In the genomic region with DNA sequence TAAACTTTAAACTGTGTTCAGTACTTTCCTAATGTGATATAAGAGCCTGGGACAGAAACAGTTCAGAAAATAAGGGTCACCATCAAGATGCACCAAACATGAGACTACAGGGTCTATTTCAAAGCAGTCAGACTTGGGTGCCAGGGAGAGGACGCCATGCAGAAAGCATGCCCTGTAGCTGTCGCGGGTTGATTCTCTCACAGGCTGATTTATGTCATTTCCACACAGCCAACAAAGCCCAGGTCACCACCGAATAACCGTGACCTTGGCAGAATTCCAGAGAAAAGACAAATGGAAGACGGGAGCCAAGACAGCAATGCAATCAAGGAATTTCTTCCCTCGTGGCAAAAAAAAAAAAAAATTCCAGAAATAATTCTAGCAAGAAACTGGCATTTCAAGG, we compare ENCODE assay signal across 8 mouse cellular contexts.
DNase-seq lines count a peak whose midpoint lies in the region; ATAC-seq lines count a peak whose summit lies in the region.

No protein-coding gene starts in this region.

- H3K9me3 ChIP-seq in hindbrain, embryonic 14.5 days (ENCODE audit: control insufficient read depth, low read length), result no peaks in the 10 kb centered on the region
- no peaks in the 10 kb centered on the region for H3K9me3 ChIP-seq in midbrain, embryonic 14.5 days (ENCODE audit: control insufficient read depth, low read length)

- no peak overlapping the region for H3K9ac ChIP-seq in hindbrain, embryonic 14.5 days
- no peak overlapping the region for H3K9ac ChIP-seq in midbrain, embryonic 14.5 days (replicated peaks; ENCODE audit: low read length)

- no peak overlapping the region for H3K4me3 ChIP-seq in hindbrain, embryonic 14.5 days (replicated peaks; ENCODE audit: low read length)
- no peak overlapping the region for H3K4me3 ChIP-seq in midbrain, embryonic 14.5 days (replicated peaks; ENCODE audit: low read depth, low read length)

- peak; percentile 75 for ATAC-seq in hindbrain, embryonic 14.5 days (ENCODE audit: low FRiP score)
- ATAC-seq in midbrain, embryonic 14.5 days (ENCODE audit: low FRiP score, low TSS enrichment), result no peak

- peak overlapping the region; percentile 11; the same call in 1 of the 2 replicates for H3K4me2 ChIP-seq in hindbrain, embryonic 14.5 days (replicated peaks)
- H3K4me2 ChIP-seq in midbrain, embryonic 14.5 days (ENCODE audit: low read length), result no peak overlapping the region

- DNase-seq in frontal cortex, postnatal 36 days (ENCODE audit: low spot score in 2 of 2), result peak; percentile 10 to 20
- no peak for DNase-seq in frontal cortex, postnatal 10 days (ENCODE audit: low spot score in 2 of 2)
- peak; percentile 26 for DNase-seq in cerebellum, adult 11-12 months
- DNase-seq in hindbrain, embryonic 14.5 days (ENCODE audit: low spot score), result peak; percentile 47
- peak; percentile 50 for DNase-seq in midbrain, embryonic 14.5 days
- no peak for DNase-seq in layer of hippocampus, adult 11-12 months (ENCODE audit: low spot score)
- no peak for DNase-seq in spleen, postnatal 36 days (ENCODE audit: low spot score in 2 of 2)
- no peak for DNase-seq in thymus, postnatal 36 days

- peaks cover 9% of the 10 kb centered on the region for H3K4me1 ChIP-seq in hindbrain, embryonic 14.5 days (replicated peaks; ENCODE audit: control insufficient read depth, insufficient read depth, low read length)
- H3K4me1 ChIP-seq in midbrain, embryonic 14.5 days (ENCODE audit: control insufficient read depth, insufficient read depth, low read length), result peaks cover 8% of the 10 kb centered on the region

- WGBS in hindbrain, embryonic 14.5 days, result 20% methylated on average over 7 of the region's 7 CpGs
- WGBS in midbrain, embryonic 14.5 days, result 30% methylated on average over 7 of the region's 7 CpGs

- peak overlapping the region; percentile 66 for H3K27ac ChIP-seq in hindbrain, embryonic 14.5 days
- peak overlapping the region; percentile 64; the same call in 1 of the 2 replicates for H3K27ac ChIP-seq in midbrain, embryonic 14.5 days (replicated peaks; ENCODE audit: low read depth, low read length)

- H3K27me3 ChIP-seq in hindbrain, embryonic 14.5 days (ENCODE audit: control insufficient read depth, insufficient read depth, low read length), result no peaks in the 10 kb centered on the region
- H3K27me3 ChIP-seq in midbrain, embryonic 14.5 days (ENCODE audit: control insufficient read depth, insufficient read depth, low read length), result no peaks in the 10 kb centered on the region

- no peaks in the 10 kb centered on the region for H3K36me3 ChIP-seq in hindbrain, embryonic 14.5 days (replicated peaks; ENCODE audit: control insufficient read depth, insufficient read depth)
- H3K36me3 ChIP-seq in midbrain, embryonic 14.5 days (ENCODE audit: control insufficient read depth, insufficient read depth, low read length), result no peaks in the 10 kb centered on the region

Comparison
In these comparisons a context has a peak if more than half of its experiments do, and no peak if none do; other contexts are left out.
1. DNase-seq: peak in frontal cortex, postnatal 36 days (2 of 2), cerebellum, adult 11-12 months (single experiment), hindbrain, embryonic 14.5 days (single experiment) and midbrain, embryonic 14.5 days (single experiment); none in frontal cortex, postnatal 10 days (0 of 2), layer of hippocampus, adult 11-12 months (single experiment), spleen, postnatal 36 days (0 of 2) and thymus, postnatal 36 days (0 of 2).